ENCODE assay signal across 8 mouse cellular contexts in genomic region chr2:157078059-157078792, GRCm38 (mm10). TPM values are rescaled to one million over a fixed set of nuclear protein-coding genes. Genes with fewer than 3 reads are reported as not detected.
A peak's percentile ranks its signal among the peaks of the same experiment; 100 is the strongest.
DNase-seq lines count a peak whose midpoint lies in the region; ATAC-seq and TF ChIP-seq lines count a peak whose summit lies in the region.

No protein-coding gene starts in this region.

- H3K4me1 ChIP-seq in lung, adult 2 months (ENCODE audit: control insufficient read depth, insufficient read depth, low read length), result peaks cover 32% of the 10 kb centered on the region
- H3K4me1 ChIP-seq in forebrain, embryonic 13.5 days, result peaks cover 57% of the 10 kb centered on the region
- peaks cover 31% of the 10 kb centered on the region for H3K4me1 ChIP-seq in midbrain, postnatal 0 days (ENCODE audit: insufficient read depth, low read length)

- H3K4me2 ChIP-seq in forebrain, embryonic 13.5 days, result peak overlapping the region; percentile 100
- H3K4me2 ChIP-seq in midbrain, postnatal 0 days (ENCODE audit: low read depth, low read length, poor library complexity, severe bottlenecking), result peak overlapping the region; percentile 99

- peak overlapping the region; percentile 99 for H3K9ac ChIP-seq in forebrain, embryonic 13.5 days
- peak overlapping the region; percentile 97 for H3K9ac ChIP-seq in midbrain, postnatal 0 days (replicated peaks; ENCODE audit: low read length, poor library complexity, severe bottlenecking)

- no peaks in the 10 kb centered on the region for H3K9me3 ChIP-seq in forebrain, embryonic 13.5 days (replicated peaks)
- H3K9me3 ChIP-seq in midbrain, postnatal 0 days (ENCODE audit: low read length), result no peaks in the 10 kb centered on the region

- H3K27me3 ChIP-seq in forebrain, embryonic 13.5 days, result no peaks in the 10 kb centered on the region
- no peaks in the 10 kb centered on the region for H3K27me3 ChIP-seq in midbrain, postnatal 0 days (ENCODE audit: insufficient read depth, low read length)

- peaks cover 13% of the 10 kb centered on the region for H3K36me3 ChIP-seq in forebrain, embryonic 13.5 days (ENCODE audit: poor library complexity, severe bottlenecking)
- peaks cover 4% of the 10 kb centered on the region; the same call in 1 of the 2 replicates for H3K36me3 ChIP-seq in midbrain, postnatal 0 days (ENCODE audit: insufficient read depth, low read length)

- ATAC-seq in forebrain, embryonic 13.5 days, result peak; percentile 10; the same call in 1 of the 2 replicates
- ATAC-seq in midbrain, postnatal 0 days (ENCODE audit: low FRiP score), result peak; percentile 11; the same call in 1 of the 2 replicates
- no peak for ATAC-seq in megakaryocyte progenitor cell, adult 5-6 weeks (replicated peaks; ENCODE audit: poor library complexity)

- TF ChIP-seq CTCF in lung, adult 2 months (IDR thresholded peaks at IDR 0.05; ENCODE audit: insufficient read depth, low read length), result no peak
- TF ChIP-seq CTCF in midbrain, postnatal 0 days (IDR thresholded peaks at IDR 0.05), result no peak

- under 1% methylated on average over 79 of the region's 79 CpGs for WGBS in lung, adult 2 months
- WGBS in forebrain, embryonic 13.5 days, result 0% methylated on average over 66 of the region's 79 CpGs
- 0% methylated on average over 51 of the region's 79 CpGs for WGBS in midbrain, postnatal 0 days

- no peak for DNase-seq in lung, adult 2 months
- DNase-seq in lung, adult 18-20 months, result no peak
- DNase-seq in brain, adult 2 months (ENCODE audit: low read depth, low spot score), result peak; percentile 38
- DNase-seq in kidney, postnatal 10 days, result peak; percentile 67
- no peak for DNase-seq in midbrain, postnatal 0 days (ENCODE audit: low spot score)
- no peak for DNase-seq in urinary bladder, postnatal 25 days (ENCODE audit: low spot score)

- H3K4me3 ChIP-seq in lung, adult 2 months (replicated peaks; ENCODE audit: extremely low read depth, low read depth, low read length), result peak overlapping the region; percentile 81
- H3K4me3 ChIP-seq in forebrain, embryonic 13.5 days, result peak overlapping the region; percentile 98
- peak overlapping the region; percentile 92 for H3K4me3 ChIP-seq in midbrain, postnatal 0 days (ENCODE audit: low read depth, low read length)

- TF ChIP-seq POLR2A in lung, adult 2 months (IDR thresholded peaks at IDR 0.05; ENCODE audit: borderline replicate concordance, extremely low read depth, low read depth, low read length), result no peak

- H3K27ac ChIP-seq in forebrain, embryonic 13.5 days, result peak overlapping the region; percentile 97
- H3K27ac ChIP-seq in midbrain, postnatal 0 days (ENCODE audit: low read depth, low read length), result peak overlapping the region; percentile 96

RNA-seq across cellular contexts. Expression of gene Soga1, which starts 0.8 kb away (rescaled TPM):
- polyA plus RNA-seq in lung, adult 2 months (2012; rRNA removed), result 34.1 and 37.1 TPM in 2 replicates
- polyA plus RNA-seq in forebrain, embryonic 13.5 days (2015; fragmentation: Nextera tagmentation; extraction: Ambion mirVana), result 4.8 and 5.1 TPM in 2 replicates
- total RNA-seq in midbrain, postnatal 0 days (2014; rRNA removed), result 122 and 132 TPM in 2 replicates
- polyA plus RNA-seq in midbrain, postnatal 0 days (2015; fragmentation: Nextera tagmentation; extraction: Ambion mirVana), result 2.8 and 3.9 TPM in 2 replicates
- 1.9 and 2.9 TPM in 2 replicates for total RNA-seq in megakaryocyte progenitor cell, adult 5-6 weeks (2015)
- 2.3 and 2.4 TPM in 2 replicates for total RNA-seq in megakaryocyte progenitor cell, adult 5-6 weeks (2017)

RNA-seq across cellular contexts. Expression of gene Tldc2, which starts 8.6 kb away (rescaled TPM):
- not detected in 2 replicates for polyA plus RNA-seq in lung, adult 2 months (2012; rRNA removed)
- not detected in 2 replicates for polyA plus RNA-seq in forebrain, embryonic 13.5 days (2015; fragmentation: Nextera tagmentation; extraction: Ambion mirVana)
- total RNA-seq in midbrain, postnatal 0 days (2014; rRNA removed), result not detected in 2 replicates
- not detected in 2 replicates for polyA plus RNA-seq in midbrain, postnatal 0 days (2015; fragmentation: Nextera tagmentation; extraction: Ambion mirVana)
- total RNA-seq in megakaryocyte progenitor cell, adult 5-6 weeks (2015), result not detected in 2 replicates
- total RNA-seq in megakaryocyte progenitor cell, adult 5-6 weeks (2017), result not detected in 2 replicates

RNA-seq across cellular contexts. Expression of gene Samhd1, which starts 56.8 kb away (rescaled TPM):
- polyA plus RNA-seq in lung, adult 2 months (2012; rRNA removed), result 69.9 and 85.8 TPM in 2 replicates
- 13.9 and 16.0 TPM in 2 replicates for polyA plus RNA-seq in forebrain, embryonic 13.5 days (2015; fragmentation: Nextera tagmentation; extraction: Ambion mirVana)
- total RNA-seq in midbrain, postnatal 0 days (2014; rRNA removed), result 13.0 and 14.1 TPM in 2 replicates
- polyA plus RNA-seq in midbrain, postnatal 0 days (2015; fragmentation: Nextera tagmentation; extraction: Ambion mirVana), result 8.7 and 9.9 TPM in 2 replicates
- 90.6 and 93.0 TPM in 2 replicates for total RNA-seq in megakaryocyte progenitor cell, adult 5-6 weeks (2015)
- 60.4 and 62.9 TPM in 2 replicates for total RNA-seq in megakaryocyte progenitor cell, adult 5-6 weeks (2017)

Comparison
In these comparisons a context has a peak if more than half of its experiments do, and no peak if none do; other contexts are left out.
1. DNase-seq: peak in brain, adult 2 months (single experiment) and kidney, postnatal 10 days (single experiment); none in lung, adult 2 months (single experiment), lung, adult 18-20 months (0 of 2), midbrain, postnatal 0 days (single experiment) and urinary bladder, postnatal 25 days (single experiment).
2. Peak in every context shown above with its lines, with median percentiles within 50 percentile points of each other: H3K4me3 ChIP-seq.